Mouse (Mus musculus): ENCODE measurements around the gene Rtp2.
A peak's percentile ranks its signal among the peaks of the same experiment; 100 is the strongest.

DNA sequence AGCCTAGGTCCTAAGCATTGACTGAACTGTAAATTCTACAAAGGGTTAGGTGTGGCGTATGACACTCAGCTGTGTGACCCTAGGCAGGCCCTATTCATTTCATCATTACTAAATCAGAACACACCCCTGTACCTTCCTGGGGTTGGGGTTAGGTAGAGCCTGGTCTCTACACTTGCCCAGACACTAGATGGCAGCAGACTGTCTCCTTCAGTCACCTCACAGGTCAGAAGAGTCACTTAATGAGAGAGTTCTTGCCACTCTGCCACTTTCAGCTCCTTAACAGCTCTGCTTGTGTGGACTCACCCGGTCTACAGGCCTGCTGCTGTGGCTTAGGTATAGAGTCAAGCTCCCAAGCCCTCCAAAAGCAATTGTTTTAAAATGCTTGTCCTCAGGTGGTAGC, 30.2 kb upstream of the Rtp2 start:
- TF ChIP-seq CTCF (IDR thresholded peaks at IDR 0.05; ENCODE audit: low read depth, low read length) = peak; percentile 61
- no peak for TF ChIP-seq POLR2A (IDR thresholded peaks at IDR 0.05; ENCODE audit: extremely low read depth, insufficient read depth, low read length)

All from liver, adult 2 months (tissue).